Mouse (Mus musculus) layer of hippocampus, postnatal 25 days (tissue): ENCODE measurements around the gene Clca2. TPM values are rescaled to one million over a fixed set of nuclear protein-coding genes. Genes with fewer than 3 reads are reported as not detected.
A peak's percentile ranks its signal among the peaks of the same experiment; 100 is the strongest.
"Not testable (repeated sequence)": the region's sequence is repeated elsewhere in the genome, so short reads cannot be mapped to it uniquely, and the experiment has no call there.

ENCODE experiments used
- DNase-seq, 2 experiments: peaks; one replicate each; pipeline ENCODE4 v3.0.0; 2022; ENCODE audit warnings: mixed read lengths in 2 of 2, low spot score in 1 of 2; ENCODE audit errors: extremely low spot score in 1 of 2
- total RNA-seq, 2 experiments: library from RNA; stranded (reverse); gene quantifications; 2 replicates each; pipeline ENCODE4 v1.2.3; 2021

The Clca2 gene
- total RNA-seq, 2 experiments from 2014 or later = not detected

- no peak for DNase-seq
Observed at GRCm38 (mm10) chr3:145087857-145088598, 11.2 kb downstream of the Clca2 start.

- DNase-seq = no peak
Observed at GRCm38 (mm10) chr3:145086180-145086579, 13.1 kb downstream of the Clca2 start.

- no peak for DNase-seq
Observed at GRCm38 (mm10) chr3:145083081-145083480, 16.2 kb downstream of the Clca2 start.

- no peak for DNase-seq
Observed at GRCm38 (mm10) chr3:145080904-145081303, 18.3 kb downstream of the Clca2 start.

- no peak for DNase-seq
Observed at GRCm38 (mm10) chr3:145078405-145078804, 20.8 kb downstream of the Clca2 start.

- no peak for DNase-seq
Observed at GRCm38 (mm10) chr3:145072339-145072738, 26.9 kb downstream of the Clca2 start.

- no peak for DNase-seq
Observed at GRCm38 (mm10) chr3:145068964-145069363, 30.3 kb downstream of the Clca2 start.

GRCm38 (mm10) chr3:145055138-145055537 is 44.1 kb downstream of the Clca2 start:
- DNase-seq = not testable (repeated sequence)

- DNase-seq = no peak
Observed at GRCm38 (mm10) chr3:145049820-145050219, 49.4 kb downstream of the Clca2 start.

- no peak for DNase-seq
Observed at GRCm38 (mm10) chr3:145038813-145039212, 60.4 kb downstream of the Clca2 start.

GRCm38 (mm10) chr3:145032676-145033075 is 66.6 kb downstream of the Clca2 start, which contains the start of gene Clca1:
Clca1 (minus strand) TSS chr3:145032776.
- no peak for DNase-seq

GRCm38 (mm10) chr3:145028036-145028435 is 71.2 kb downstream of the Clca2 start:
- DNase-seq = no peak

GRCm38 (mm10) chr3:145026750-145027149 is 72.5 kb downstream of the Clca2 start:
- DNase-seq = peak; percentile 21 to 65

Other genes with a start within 250 kb of the Clca2 start
- not detected for gene Clca4b, start 166.9 kb downstream of the Clca2 start, total RNA-seq
- gene Clca4a, start 124.4 kb downstream of the Clca2 start, total RNA-seq = not detected
- not detected for gene Clca1, start 66.7 kb downstream of the Clca2 start, total RNA-seq
- 10 to 100 TPM; 16.0 to 17.9 TPM for gene Odf2l, start 19.1 kb upstream of the Clca2 start, total RNA-seq
- gene Col24a1, start 193.0 kb upstream of the Clca2 start, total RNA-seq = under 1 TPM; 0.15 to 0.31 TPM